Mouse (Mus musculus): ENCODE results near the gene Ergic1.

DNA sequence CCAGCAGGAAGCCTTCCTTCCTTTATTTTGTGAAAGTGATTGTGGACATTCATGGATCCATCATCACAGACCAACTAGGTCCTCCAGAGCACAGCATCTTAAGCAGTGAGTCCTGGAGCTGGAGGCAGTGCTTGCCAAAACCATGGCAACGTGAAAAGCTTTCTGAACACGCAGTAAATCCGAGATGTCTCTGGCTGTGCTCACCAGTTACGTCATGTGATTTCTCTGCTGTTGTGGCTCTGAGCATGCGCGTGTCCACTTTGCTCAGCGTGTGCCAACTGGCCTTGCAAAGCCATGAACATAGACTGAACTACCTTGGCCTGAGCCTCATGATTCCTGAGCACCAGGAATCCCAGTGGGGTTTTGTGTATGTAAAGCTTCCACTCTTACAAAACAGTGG lies 36.0 kb upstream of the Ergic1 start:
- TF ChIP-seq POLR2A (IDR thresholded peaks at IDR 0.05; ENCODE audit: control insufficient read depth, extremely low read depth, insufficient read depth, low read length, poor library complexity): no peak
- TF ChIP-seq CTCF (IDR thresholded peaks at IDR 0.05; ENCODE audit: borderline replicate concordance, control insufficient read depth, extremely low read depth, insufficient read depth, low read length, poor library complexity): no peak

All from thymus, adult 2 months (tissue).